Mouse (Mus musculus) spleen, adult 2 months (tissue): ENCODE data around the gene Rel.

ENCODE experiments used
- CTCF ChIP-seq: fragments of 200-500 bp; IDR thresholded peaks from 2 replicates; pipeline ENCODE4 v1.5.1; 2011; ENCODE audit warnings: mild to moderate bottlenecking, inconsistent platforms; ENCODE audit not compliant: insufficient read depth, insufficient read length, insufficient replicate concordance; ENCODE audit errors: extremely low read depth
- POLR2A ChIP-seq: fragments of 200-500 bp; IDR thresholded peaks from 2 replicates; pipeline ENCODE4 v1.6.1; 2011; ENCODE audit warnings: low read depth, low read length, inconsistent platforms

DNA sequence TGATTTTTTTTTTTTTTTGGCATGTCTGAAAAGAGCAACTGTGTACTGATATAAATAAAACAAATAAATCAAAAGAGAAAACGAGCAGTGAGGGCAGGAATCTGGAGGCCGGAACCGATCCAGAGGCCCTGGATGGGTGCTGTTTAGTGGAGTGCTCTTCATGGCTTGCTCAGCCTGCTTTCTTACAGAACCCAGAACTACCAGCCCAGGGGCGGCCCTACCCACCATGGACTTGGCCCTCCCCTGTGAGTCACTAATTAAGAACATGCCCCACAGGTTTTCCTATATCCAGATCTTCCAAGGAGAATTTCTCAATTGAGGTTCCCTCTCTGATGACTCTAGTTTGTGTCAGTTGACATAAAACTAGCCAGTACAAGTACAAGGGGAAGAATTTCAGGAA is 24.7 kb downstream of the Rel start:
- no peak for TF ChIP-seq CTCF
- TF ChIP-seq POLR2A: no peak
